Mouse (Mus musculus): ENCODE data around the gene Asb11. TPM values are rescaled to one million over a fixed set of nuclear protein-coding genes. Genes with fewer than 3 reads are reported as not detected.

Asb11 gene
- polyA plus RNA-seq (2012; rRNA removed) (0.10 TPM in 2 replicates), polyA plus RNA-seq (2014; fragmentation: Nextera tagmentation; extraction: Ambion mirVana) (not detected in 2 replicates)

DNA sequence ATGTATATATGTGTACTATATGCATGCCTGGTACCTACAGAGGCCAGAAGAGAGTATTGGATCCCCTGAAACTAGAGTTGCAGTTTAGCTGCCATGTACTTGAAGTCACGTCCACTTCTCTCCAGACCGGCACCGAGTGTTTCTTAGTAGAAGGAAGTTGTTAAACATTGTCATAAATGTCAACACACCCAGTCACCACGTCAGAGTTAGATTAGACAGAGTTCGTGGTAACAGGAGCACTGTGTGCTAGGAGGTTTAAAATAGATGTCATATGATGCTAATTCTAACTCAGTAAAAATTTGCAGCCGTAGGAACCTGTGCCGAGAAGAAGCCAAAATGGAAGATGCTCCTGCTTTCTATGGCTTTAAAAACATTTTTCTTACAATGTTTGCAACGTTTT lies at the start of gene Asb11:
Gene Asb11, plus strand, starts transcription at position 286 of the 400 bp plus-strand sequence.
- no peak for DNase-seq (ENCODE audit: low spot score)
- no peaks in the 10 kb centered on the region for H3K27me3 ChIP-seq (ENCODE audit: control insufficient read depth, insufficient read depth, low read length)
- no peak within 1 kb of the TSS for H3K4me2 ChIP-seq (replicated peaks; ENCODE audit: low read depth, low read length, severe bottlenecking)
- TF ChIP-seq POLR2A (IDR thresholded peaks at IDR 0.05; ENCODE audit: borderline replicate concordance, extremely low read depth, insufficient read depth, insufficient read length), result no peak
- H3K9ac ChIP-seq (ENCODE audit: low read depth, low read length, severe bottlenecking), result no peak within 1 kb of the TSS
- H3K4me1 ChIP-seq (ENCODE audit: control insufficient read depth, insufficient read depth, low read length), result no peaks in the 10 kb centered on the region
- no peak within 1 kb of the TSS for H3K4me3 ChIP-seq (replicated peaks; ENCODE audit: low read length)
- no peaks in the 10 kb centered on the region; the same call in 1 of the 2 replicates for H3K36me3 ChIP-seq (ENCODE audit: control insufficient read depth, insufficient read depth, low read length)
- H3K9me3 ChIP-seq (ENCODE audit: control insufficient read depth, low read length), result no peaks in the 10 kb centered on the region
- no peak for ATAC-seq (ENCODE audit: low FRiP score, low read depth)
- 59% methylated on average over 8 of the region's 8 CpGs for WGBS
- H3K27ac ChIP-seq (replicated peaks; ENCODE audit: low read depth, low read length), result no peak within 1 kb of the TSS

DNA sequence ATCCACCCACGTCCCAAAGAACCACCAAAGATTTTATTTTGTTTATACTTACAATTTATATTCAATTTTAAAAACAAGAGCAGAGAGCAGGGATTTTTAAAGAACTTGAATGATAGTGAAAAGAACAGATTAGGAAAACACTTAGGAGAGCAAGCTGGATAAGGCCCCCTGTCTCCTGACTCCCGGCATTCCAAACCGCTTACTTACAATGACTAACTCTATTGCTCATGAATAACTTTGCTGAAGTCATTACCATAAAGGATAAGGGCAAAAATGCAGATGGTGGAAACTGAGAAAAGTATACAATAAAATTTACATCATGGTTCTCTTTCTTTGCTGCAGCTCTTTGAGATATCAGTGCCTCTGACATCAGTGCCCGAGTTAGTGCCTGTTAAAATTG lies 42.7 kb upstream of the Asb11 start:
- Histone ChIP-seq H3K27me3 (ENCODE audit: control insufficient read depth, insufficient read depth, low read length) (no peaks in the 10 kb centered on the region), H3K4me2 (replicated peaks; ENCODE audit: low read depth, low read length, severe bottlenecking) (no peak overlapping the region), H3K27ac (replicated peaks; ENCODE audit: low read depth, low read length) (no peak overlapping the region), H3K4me3 (replicated peaks; ENCODE audit: low read length) (no peak overlapping the region), H3K9me3 (ENCODE audit: control insufficient read depth, low read length) (no peaks in the 10 kb centered on the region), H3K36me3 (ENCODE audit: control insufficient read depth, insufficient read depth, low read length) (no peaks in the 10 kb centered on the region), H3K9ac (ENCODE audit: low read depth, low read length, severe bottlenecking) (no peak overlapping the region), H3K4me1 (ENCODE audit: control insufficient read depth, insufficient read depth, low read length) (no peaks in the 10 kb centered on the region)
- no peak for ATAC-seq (ENCODE audit: low FRiP score, low read depth)
- WGBS, result 76% methylated on average over 4 of the region's 4 CpGs
- TF ChIP-seq POLR2A (IDR thresholded peaks at IDR 0.05; ENCODE audit: borderline replicate concordance, extremely low read depth, insufficient read depth, insufficient read length), result no peak
- DNase-seq (ENCODE audit: low spot score), result no peak

DNA sequence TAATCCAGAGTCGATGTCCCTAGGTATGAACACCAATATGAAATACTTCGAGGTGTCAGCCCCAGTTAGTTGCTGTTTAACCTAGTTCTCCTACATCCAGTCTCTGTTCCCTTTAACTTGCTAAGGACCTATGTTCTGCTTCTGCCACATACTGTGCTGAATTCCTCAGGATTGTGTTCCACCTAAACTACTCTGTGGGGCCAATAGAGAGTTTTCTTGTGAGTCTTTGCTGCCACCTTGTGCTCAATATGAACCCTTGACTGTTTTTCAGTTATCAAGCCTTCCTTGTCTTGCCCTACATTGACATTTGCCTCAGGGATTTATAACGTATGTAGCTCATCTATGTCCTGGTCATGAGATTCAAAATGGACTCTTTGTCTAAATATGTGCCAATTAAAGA lies 38.3 kb upstream of the Asb11 start:
- H3K27ac ChIP-seq (replicated peaks; ENCODE audit: low read depth, low read length), result no peak overlapping the region
- no peaks in the 10 kb centered on the region for H3K36me3 ChIP-seq (ENCODE audit: control insufficient read depth, insufficient read depth, low read length)
- H3K4me3 ChIP-seq (replicated peaks; ENCODE audit: low read length), result no peak overlapping the region
- H3K4me2 ChIP-seq (replicated peaks; ENCODE audit: low read depth, low read length, severe bottlenecking), result no peak overlapping the region
- H3K4me1 ChIP-seq (ENCODE audit: control insufficient read depth, insufficient read depth, low read length), result no peaks in the 10 kb centered on the region
- 0 out of 2 replicates have a peak, but pooled peaks have one; percentile 41 for ATAC-seq (ENCODE audit: low FRiP score, low read depth)
- H3K9ac ChIP-seq (ENCODE audit: low read depth, low read length, severe bottlenecking), result no peak overlapping the region
- no peak for TF ChIP-seq POLR2A (IDR thresholded peaks at IDR 0.05; ENCODE audit: borderline replicate concordance, extremely low read depth, insufficient read depth, insufficient read length)
- 56% methylated on average over 3 of the region's 3 CpGs for WGBS
- peak; percentile 59 for DNase-seq (ENCODE audit: low spot score)
- no peaks in the 10 kb centered on the region for H3K27me3 ChIP-seq (ENCODE audit: control insufficient read depth, insufficient read depth, low read length)
- H3K9me3 ChIP-seq (ENCODE audit: control insufficient read depth, low read length), result no peaks in the 10 kb centered on the region

DNA sequence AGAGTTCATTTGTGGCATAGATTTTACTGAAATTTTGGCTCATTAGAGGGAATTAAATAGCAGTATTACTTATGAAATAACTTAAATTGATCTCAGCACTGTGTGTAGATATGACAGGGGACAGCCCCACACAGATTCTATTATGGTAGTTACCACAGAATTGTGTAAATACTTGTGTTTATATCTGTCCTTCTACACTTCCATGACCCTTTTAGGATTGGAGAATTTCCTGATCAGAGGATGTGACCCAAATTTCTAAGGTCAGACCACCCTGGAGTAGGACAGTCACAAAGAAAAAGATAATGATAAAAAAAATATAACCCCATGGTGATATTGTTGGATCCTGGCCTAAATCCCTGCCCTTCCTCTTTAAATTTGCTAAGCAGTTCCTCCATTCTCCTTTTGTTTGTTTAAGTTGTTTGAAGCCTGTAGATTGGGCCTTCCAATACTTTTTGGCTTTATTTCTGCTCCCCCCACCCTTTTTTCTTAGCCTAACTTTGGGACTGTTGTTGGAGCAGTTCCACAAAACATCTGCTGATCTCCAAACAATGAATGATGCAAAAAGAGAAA lies 31.6 kb upstream of the Asb11 start:
- H3K27me3 ChIP-seq (ENCODE audit: control insufficient read depth, insufficient read depth, low read length), result no peaks in the 10 kb centered on the region

DNA sequence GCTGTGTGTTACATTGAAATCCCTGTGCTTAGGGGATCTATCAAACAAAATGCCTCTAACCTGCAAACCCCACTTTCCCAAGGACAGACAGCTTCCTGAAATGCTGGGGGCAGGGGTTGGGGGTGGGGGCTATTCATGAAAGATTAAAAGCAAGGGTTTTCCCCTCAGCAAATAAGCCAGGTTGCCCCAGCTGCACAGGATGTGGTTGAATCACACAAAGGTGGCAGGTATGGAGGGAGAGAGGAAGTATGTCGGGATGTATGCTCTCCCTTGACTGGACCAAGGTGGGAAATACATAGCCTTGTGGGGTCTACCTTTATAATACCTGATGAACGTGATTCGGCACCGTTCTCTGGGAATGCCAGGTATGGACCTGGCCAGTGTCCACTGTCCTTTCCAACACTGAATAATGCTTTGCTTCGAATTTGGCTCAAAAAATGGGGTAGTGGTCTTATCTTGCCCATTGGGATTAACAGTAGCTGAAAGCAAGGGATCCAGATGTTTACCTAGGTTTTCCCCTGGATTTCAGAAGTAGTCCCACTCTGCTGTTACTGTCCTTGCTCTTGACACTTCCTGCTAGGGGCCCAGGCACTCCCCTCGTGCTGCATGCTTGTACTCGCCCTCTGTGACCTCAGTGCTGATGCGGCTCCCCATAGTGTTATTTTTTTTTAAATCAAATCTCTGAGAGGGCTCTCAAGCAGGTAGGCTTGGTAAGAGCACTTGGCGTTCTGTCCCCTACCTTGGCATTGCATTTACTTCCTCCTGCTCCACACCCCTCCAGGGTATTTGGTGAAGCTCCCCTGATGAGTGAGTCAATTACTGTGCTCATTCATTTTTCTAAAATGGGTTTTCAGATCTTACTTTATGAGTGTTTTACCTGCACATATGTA lies 30.4 kb upstream of the Asb11 start:
- Histone ChIP-seq H3K4me3 (replicated peaks; ENCODE audit: low read length) (no peak overlapping the region), H3K4me1 (ENCODE audit: control insufficient read depth, insufficient read depth, low read length) (no peaks in the 10 kb centered on the region), H3K9ac (ENCODE audit: low read depth, low read length, severe bottlenecking) (no peak overlapping the region), H3K27ac (replicated peaks; ENCODE audit: low read depth, low read length) (no peak overlapping the region), H3K4me2 (replicated peaks; ENCODE audit: low read depth, low read length, severe bottlenecking) (no peak overlapping the region), H3K27me3 (ENCODE audit: control insufficient read depth, insufficient read depth, low read length) (no peaks in the 10 kb centered on the region), H3K36me3 (ENCODE audit: control insufficient read depth, insufficient read depth, low read length) (no peaks in the 10 kb centered on the region), H3K9me3 (ENCODE audit: control insufficient read depth, low read length) (no peaks in the 10 kb centered on the region)
- ATAC-seq (ENCODE audit: low FRiP score, low read depth) (no peak), DNase-seq (ENCODE audit: low spot score) (no peak)
- WGBS, result 70% methylated on average over 9 of the region's 9 CpGs
- TF ChIP-seq POLR2A (IDR thresholded peaks at IDR 0.05; ENCODE audit: borderline replicate concordance, extremely low read depth, insufficient read depth, insufficient read length), result no peak

More for the DNA sequence above, 31.6 kb upstream of the Asb11 start:
- no peak overlapping the region for H3K9ac ChIP-seq (ENCODE audit: low read depth, low read length, severe bottlenecking)
- H3K4me1 ChIP-seq (ENCODE audit: control insufficient read depth, insufficient read depth, low read length), result no peaks in the 10 kb centered on the region
- DNase-seq (ENCODE audit: low spot score), result no peak
- H3K9me3 ChIP-seq (ENCODE audit: control insufficient read depth, low read length), result no peaks in the 10 kb centered on the region
- H3K4me2 ChIP-seq (replicated peaks; ENCODE audit: low read depth, low read length, severe bottlenecking), result no peak overlapping the region
- H3K36me3 ChIP-seq (ENCODE audit: control insufficient read depth, insufficient read depth, low read length), result no peaks in the 10 kb centered on the region
- TF ChIP-seq POLR2A (IDR thresholded peaks at IDR 0.05; ENCODE audit: borderline replicate concordance, extremely low read depth, insufficient read depth, insufficient read length), result no peak
- H3K4me3 ChIP-seq (replicated peaks; ENCODE audit: low read length), result no peak overlapping the region
- H3K27ac ChIP-seq (replicated peaks; ENCODE audit: low read depth, low read length), result no peak overlapping the region
- ATAC-seq (ENCODE audit: low FRiP score, low read depth), result no peak
